Mouse (Mus musculus) stomach, embryonic 15.5 days (tissue): ENCODE measurements around the gene Akr1c19. TPM values are rescaled to one million over a fixed set of nuclear protein-coding genes. Genes with fewer than 3 reads are reported as not detected.

Experiments
- ATAC-seq: fragments of 200-750 bp; cut with Nextera tagmentation; 2 replicates; pipeline ENCODE4 v1.8.0; 2017; ENCODE audit warnings: low read depth, moderate number of reproducible peaks, moderate TSS enrichment; ENCODE audit not compliant: insufficient read depth, low FRiP score
- H3K27ac ChIP-seq: fragments of 300-500 bp; sonication (generic); 2 replicates; pipeline ENCODE4 v1.5.1; 2015; ENCODE audit warnings: mild to moderate bottlenecking, inconsistent platforms
- H3K27me3 ChIP-seq: fragments of 300-500 bp; sonication (generic); replicated peaks from 2 replicates; pipeline ENCODE4 v1.6.1; 2015; ENCODE audit warnings: inconsistent platforms
- H3K36me3 ChIP-seq: fragments of 300-500 bp; sonication (generic); 2 replicates; pipeline ENCODE4 v1.6.1; 2015; ENCODE audit warnings: inconsistent platforms
- H3K4me1 ChIP-seq: fragments of 300-500 bp; sonication (generic); 2 replicates; pipeline ENCODE4 v1.6.1; 2015; ENCODE audit warnings: inconsistent platforms
- H3K4me2 ChIP-seq: fragments of 300-500 bp; sonication (generic); 2 replicates; pipeline ENCODE4 v1.6.1; 2015; ENCODE audit warnings: mild to moderate bottlenecking, inconsistent platforms
- H3K4me3 ChIP-seq: fragments of 300-500 bp; sonication (generic); replicated peaks from 2 replicates; pipeline ENCODE4 v1.5.1; 2015; ENCODE audit warnings: inconsistent platforms
- H3K9ac ChIP-seq: fragments of 300-500 bp; sonication (generic); 2 replicates; pipeline ENCODE4 v1.6.1; 2015; ENCODE audit warnings: inconsistent platforms
- H3K9me3 ChIP-seq: fragments of 300-500 bp; sonication (generic); 2 replicates; pipeline ENCODE4 v1.6.1; 2016; ENCODE audit warnings: inconsistent platforms
- WGBS: fragments of 180-500 bp; shearing (Covaris S2); methylation state at CpG from one replicate; pipeline ENCODE4 v1.1.7; 2015; 5-methylcytosine and 5-hydroxymethylcytosine counted together
- polyA plus RNA-seq: library from polyadenylated mRNA; unstranded; fragments of >200 nt; fragmentation: Nextera tagmentation; extraction: Ambion mirVana; gene quantifications from 2 replicates; pipeline ENCODE4 v1.2.1, GENCODE M21; 2015

Akr1c19 gene
- polyA plus RNA-seq, 1 experiment from 2014 or later: 125 TPM

DNA sequence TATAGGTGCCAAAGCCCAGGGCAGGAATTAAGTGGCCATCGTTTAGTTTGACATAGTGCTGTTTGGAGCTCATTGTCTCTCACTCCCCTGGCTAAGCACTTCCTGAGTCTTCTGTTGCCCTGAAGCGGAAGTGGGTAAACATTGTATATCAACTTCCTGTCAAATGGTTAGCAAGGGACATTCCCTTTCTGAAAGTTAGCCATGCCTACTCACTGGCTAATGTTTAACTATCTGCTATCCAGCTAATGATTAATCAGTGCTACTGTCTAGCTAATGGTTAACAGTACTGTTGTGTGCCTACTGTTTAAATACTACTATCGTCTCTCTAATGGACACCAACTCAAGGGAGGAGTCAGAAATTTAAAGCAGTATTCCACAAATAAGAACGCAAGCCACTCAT, 50.8 kb downstream of the Akr1c19 start, which contains the start of gene Akr1c12:
Gene Akr1c12 (minus strand): TSS at position 150 of the 400 bp plus-strand sequence.
- 33% methylated on average over 4 of the region's 4 CpGs for WGBS
- Histone ChIP-seq H3K4me3 (peak within 1 kb of the TSS; percentile 19), H3K27me3 (no peaks in the 10 kb centered on the region), H3K9ac (no peak within 1 kb of the TSS), H3K9me3 (no peaks in the 10 kb centered on the region), H3K27ac (no peak within 1 kb of the TSS), H3K36me3 (no peaks in the 10 kb centered on the region), H3K4me1 (no peaks in the 10 kb centered on the region), H3K4me2 (peak within 1 kb of the TSS; percentile 21; the same call in 1 of the 2 replicates)
- ATAC-seq: peak; percentile 93

DNA sequence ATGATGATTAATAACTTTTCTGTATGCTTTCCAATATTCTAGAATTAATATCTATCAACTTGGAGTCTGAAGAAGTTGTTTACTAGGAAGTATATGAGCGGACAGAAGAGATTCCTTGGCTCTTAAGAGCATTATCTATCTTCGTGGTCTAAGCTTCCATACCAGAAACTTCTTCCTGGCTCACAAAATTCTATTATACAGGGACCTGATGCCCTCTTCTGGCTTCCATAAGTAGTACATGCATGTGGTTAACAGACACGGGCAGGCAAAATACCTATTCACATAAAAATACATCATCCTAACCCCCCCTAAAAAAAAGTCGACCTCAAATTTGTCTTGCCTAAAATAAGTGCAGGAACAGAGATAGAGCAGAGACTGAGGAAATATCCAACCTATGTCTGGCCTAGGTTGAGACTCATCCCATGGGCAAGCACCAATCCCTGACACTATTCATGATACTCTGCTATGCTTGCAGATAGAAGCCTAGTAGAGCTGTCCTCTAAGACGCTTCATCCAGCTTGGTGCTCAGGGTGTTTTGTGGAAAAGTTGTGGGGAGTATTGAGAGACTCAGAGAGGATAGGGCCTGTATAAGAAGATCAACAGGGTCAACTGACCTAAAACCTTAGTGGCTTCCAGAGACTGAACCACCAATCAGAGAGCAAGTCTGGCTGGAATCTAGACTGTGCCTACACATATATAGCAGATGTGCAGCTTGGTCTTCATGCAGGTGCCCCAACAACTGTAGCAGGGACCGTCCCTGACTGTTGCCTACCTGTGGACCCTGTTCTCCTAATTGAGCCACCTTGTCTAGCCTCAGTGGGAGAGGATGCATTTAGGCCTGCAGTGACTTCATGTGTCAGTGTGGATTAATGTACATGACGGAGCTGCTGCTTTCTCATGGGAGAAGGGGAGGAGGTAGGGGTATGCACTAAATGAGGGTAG, 53.2 kb downstream of the Akr1c19 start:
- ATAC-seq: no peak

DNA sequence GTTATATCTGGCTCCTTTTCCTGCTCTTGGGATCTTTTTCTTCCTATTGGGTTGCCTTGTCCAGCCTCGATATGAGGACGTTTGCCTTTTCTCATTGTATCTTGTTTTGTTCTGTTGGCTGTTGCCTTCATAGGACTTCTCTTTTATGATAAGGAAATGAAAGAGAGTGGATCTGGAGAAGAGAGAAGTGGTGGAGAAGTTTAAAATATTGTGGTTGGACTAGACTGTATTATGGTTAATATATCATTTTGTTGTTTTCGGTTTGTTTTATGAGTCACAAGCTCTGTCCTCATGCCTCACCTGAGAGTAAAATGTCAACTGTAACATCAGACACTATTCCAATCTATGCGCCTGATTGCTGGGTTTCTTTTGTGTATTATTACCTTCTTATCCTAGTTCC, 68.5 kb downstream of the Akr1c19 start:
- Histone ChIP-seq H3K9me3 (no peaks in the 10 kb centered on the region), H3K4me1 (no peaks in the 10 kb centered on the region), H3K27ac (no peak overlapping the region), H3K36me3 (no peaks in the 10 kb centered on the region), H3K27me3 (no peaks in the 10 kb centered on the region), H3K4me3 (no peak overlapping the region), H3K9ac (no peak overlapping the region), H3K4me2 (no peak overlapping the region)
- ATAC-seq: no peak
- WGBS: 92% methylated on average over 4 of the region's 4 CpGs

More for the DNA sequence above, 53.2 kb downstream of the Akr1c19 start:
- Histone ChIP-seq H3K36me3 (no peaks in the 10 kb centered on the region), H3K9ac (no peak overlapping the region), H3K27ac (no peak overlapping the region), H3K4me2 (no peak overlapping the region), H3K4me1 (no peaks in the 10 kb centered on the region), H3K27me3 (no peaks in the 10 kb centered on the region), H3K9me3 (no peaks in the 10 kb centered on the region), H3K4me3 (no peak overlapping the region)
- WGBS: 36% methylated on average over 7 of the region's 7 CpGs

Other genes with a start within 250 kb of the Akr1c19 start
- gene Akr1c14, start 179.7 kb upstream of the Akr1c19 start, polyA plus RNA-seq: 3.1 and 3.2 TPM in 2 replicates
- 1.0 and 1.3 TPM in 2 replicates for gene Akr1c18, start 78.0 kb upstream of the Akr1c19 start, polyA plus RNA-seq
- 128 and 152 TPM in 2 replicates for gene Akr1c13, start 37.5 kb upstream of the Akr1c19 start, polyA plus RNA-seq
- gene Akr1c12, start 50.7 kb downstream of the Akr1c19 start, polyA plus RNA-seq: 66.9 and 81.5 TPM in 2 replicates
- gene Akr1c6, start 205.6 kb downstream of the Akr1c19 start, polyA plus RNA-seq: 0.27 TPM in 1 of 2 replicates, not detected in the other